Mouse (Mus musculus) embryonic facial prominence, embryonic 11.5 days (tissue): ENCODE measurements around the gene Zc3h18. TPM values are rescaled to one million over a fixed set of nuclear protein-coding genes. Genes with fewer than 3 reads are reported as not detected.
A peak's percentile ranks its signal among the peaks of the same experiment; 100 is the strongest.

Experiments
- ATAC-seq: fragments of 200-750 bp; cut with Nextera tagmentation; replicated peaks from 2 replicates; pipeline ENCODE4 v1.8.0; 2017; ENCODE audit warnings: low read depth; ENCODE audit not compliant: insufficient number of reproducible peaks, low FRiP score, low TSS enrichment
- DNase-seq: peaks from one replicate; pipeline ENCODE4 v3.0.0-alpha.2; 2015; ENCODE audit warnings: low spot score
- H3K27ac ChIP-seq: fragments of 300-500 bp; sonication (generic); replicated peaks from 2 replicates; pipeline ENCODE4 v1.5.1; 2014; ENCODE audit warnings: mild to moderate bottlenecking, low read depth, low read length, control low read depth
- H3K27me3 ChIP-seq: fragments of 300-500 bp; sonication (generic); 2 replicates; pipeline ENCODE4 v1.6.1; 2014; ENCODE audit warnings: mild to moderate bottlenecking, low read length, moderate library complexity, mixed read lengths; ENCODE audit not compliant: control insufficient read depth, insufficient read depth
- H3K36me3 ChIP-seq: fragments of 300-500 bp; sonication (generic); replicated peaks from 2 replicates; pipeline ENCODE4 v1.6.1; 2014; ENCODE audit warnings: low read depth, mild to moderate bottlenecking, low read length, moderate library complexity, mixed read lengths; ENCODE audit not compliant: control insufficient read depth, insufficient read depth
- H3K4me1 ChIP-seq: fragments of 300-500 bp; sonication (generic); 2 replicates; pipeline ENCODE4 v1.6.1; 2014; ENCODE audit warnings: low read length, mixed read lengths; ENCODE audit not compliant: control insufficient read depth, insufficient read depth
- H3K4me2 ChIP-seq: fragments of 300-500 bp; sonication (generic); 2 replicates; pipeline ENCODE4 v1.6.1; 2014; ENCODE audit warnings: low read depth, mild to moderate bottlenecking, control low read depth, low read length, moderate library complexity
- H3K4me3 ChIP-seq: fragments of 300-500 bp; sonication (generic); 2 replicates; pipeline ENCODE4 v1.5.1; 2014; ENCODE audit warnings: low read depth, low read length, control low read depth
- H3K9ac ChIP-seq: fragments of 300-500 bp; sonication (generic); replicated peaks from 2 replicates; pipeline ENCODE4 v1.6.1; 2014; ENCODE audit warnings: mild to moderate bottlenecking, control low read depth, low read length
- H3K9me3 ChIP-seq: fragments of 300-500 bp; sonication (generic); replicated peaks from 2 replicates; pipeline ENCODE4 v1.6.1; 2016; ENCODE audit warnings: mild to moderate bottlenecking, low read length, inconsistent platforms, mixed read lengths; ENCODE audit not compliant: control insufficient read depth
- WGBS: fragments of 180-500 bp; shearing (Covaris S2); extraction: QIAGEN DNeasy Blood & Tissue Kit; methylation state at CpG from one replicate; pipeline ENCODE4 v1.1.7; 2014; 5-methylcytosine and 5-hydroxymethylcytosine counted together
- polyA plus RNA-seq: library from polyadenylated mRNA; unstranded; fragments of >200 nt; fragmentation: Nextera tagmentation; extraction: Ambion mirVana; gene quantifications from 2 replicates; pipeline ENCODE4 v1.2.1, GENCODE M21; 2014

Zc3h18 gene
- polyA plus RNA-seq, 1 experiment from 2014 or later = 40.1 TPM

DNA sequence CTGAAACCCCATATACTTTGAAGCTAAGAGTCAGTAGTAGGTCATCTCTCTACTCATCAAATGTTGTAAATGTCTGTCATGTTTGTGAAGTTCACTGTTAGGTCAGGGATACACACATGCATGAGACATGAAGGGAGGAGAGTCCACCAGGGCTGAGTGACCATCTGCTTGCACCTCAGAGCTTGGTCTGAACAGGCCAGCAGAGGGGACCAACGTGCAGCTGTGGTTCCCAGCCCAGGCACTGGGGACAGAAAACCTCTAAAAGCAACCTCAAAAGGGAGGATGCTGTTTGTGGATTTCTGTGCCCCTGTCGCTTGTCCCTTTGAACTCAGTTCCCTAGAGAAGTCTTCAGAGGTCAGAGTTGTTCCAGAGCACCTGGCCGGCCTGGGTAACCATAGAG is 68.8 kb downstream of the Zc3h18 start:
- no peak for DNase-seq
- no peaks in the 10 kb centered on the region for H3K36me3 ChIP-seq
- H3K4me2 ChIP-seq = no peak overlapping the region
- no peaks in the 10 kb centered on the region for H3K27me3 ChIP-seq
- H3K9ac ChIP-seq = no peak overlapping the region
- no peak overlapping the region for H3K27ac ChIP-seq
- ATAC-seq = no peak
- H3K9me3 ChIP-seq = no peaks in the 10 kb centered on the region
- WGBS = 74% methylated on average over 3 of the region's 3 CpGs
- H3K4me3 ChIP-seq = no peak overlapping the region
- no peaks in the 10 kb centered on the region for H3K4me1 ChIP-seq

- no peak for DNase-seq
- no peak for ATAC-seq
- Histone ChIP-seq H3K27me3 (no peaks in the 10 kb centered on the region), H3K4me2 (no peak overlapping the region), H3K4me3 (no peak overlapping the region), H3K9me3 (no peaks in the 10 kb centered on the region), H3K4me1 (no peaks in the 10 kb centered on the region), H3K9ac (no peak overlapping the region), H3K27ac (no peak overlapping the region), H3K36me3 (no peaks in the 10 kb centered on the region)
- WGBS = 79% methylated on average over 7 of the region's 7 CpGs
Measured at GRCm38 (mm10) chr8:122451161-122451703, 74.8 kb downstream of the Zc3h18 start.

DNA sequence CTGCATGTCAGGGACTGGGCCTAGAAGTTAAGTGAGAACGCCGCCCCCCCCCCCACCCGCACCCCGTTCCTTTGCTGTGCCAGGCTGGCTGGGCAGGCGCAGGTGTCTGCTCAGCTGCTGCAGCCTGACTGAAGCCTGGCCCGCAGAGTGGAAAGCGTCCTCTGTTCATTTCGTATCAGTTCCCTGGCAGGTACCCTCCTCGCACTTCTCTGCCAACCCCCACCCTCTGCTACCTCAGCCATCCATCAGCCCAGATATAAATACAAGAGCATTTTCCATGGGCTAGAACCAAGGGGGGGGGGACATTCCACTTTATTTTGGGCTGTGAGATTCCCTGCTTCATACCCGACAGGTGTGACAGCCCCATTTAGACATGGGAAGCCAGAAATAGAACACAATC is 75.7 kb downstream of the Zc3h18 start:
- Histone ChIP-seq H3K4me1 (no peaks in the 10 kb centered on the region), H3K9me3 (no peaks in the 10 kb centered on the region), H3K27ac (no peak overlapping the region), H3K27me3 (no peaks in the 10 kb centered on the region), H3K36me3 (no peaks in the 10 kb centered on the region), H3K4me3 (no peak overlapping the region), H3K9ac (no peak overlapping the region), H3K4me2 (no peak overlapping the region)
- 82% methylated on average over 10 of the region's 10 CpGs for WGBS
- ATAC-seq (no peak), DNase-seq (no peak)

- Histone ChIP-seq H3K4me3 (no peak overlapping the region), H3K4me2 (no peak overlapping the region), H3K27ac (no peak overlapping the region), H3K9me3 (no peaks in the 10 kb centered on the region), H3K27me3 (peaks cover under 1% of the 10 kb centered on the region), H3K9ac (no peak overlapping the region), H3K4me1 (no peaks in the 10 kb centered on the region), H3K36me3 (no peaks in the 10 kb centered on the region)
- 87% methylated on average over 6 of the region's 6 CpGs for WGBS
- ATAC-seq (no peak), DNase-seq (no peak)
Measured at GRCm38 (mm10) chr8:122454409-122454808, 78.0 kb downstream of the Zc3h18 start.

GRCm38 (mm10) chr8:122457171-122457570 is 80.8 kb downstream of the Zc3h18 start:
- Histone ChIP-seq H3K9ac (no peak overlapping the region), H3K4me3 (no peak overlapping the region), H3K27me3 (peaks cover 19% of the 10 kb centered on the region), H3K27ac (no peak overlapping the region), H3K36me3 (no peaks in the 10 kb centered on the region), H3K4me1 (peaks cover 8% of the 10 kb centered on the region), H3K9me3 (no peaks in the 10 kb centered on the region), H3K4me2 (no peak overlapping the region)
- no peak for ATAC-seq
- 75% methylated on average over 11 of the region's 11 CpGs for WGBS
- no peak for DNase-seq

GRCm38 (mm10) chr8:122459218-122459900 is 83.0 kb downstream of the Zc3h18 start:
- H3K4me1 ChIP-seq = peaks cover 8% of the 10 kb centered on the region
- peaks cover 19% of the 10 kb centered on the region for H3K27me3 ChIP-seq
- H3K27ac ChIP-seq = no peak overlapping the region
- H3K36me3 ChIP-seq = no peaks in the 10 kb centered on the region
- no peaks in the 10 kb centered on the region for H3K9me3 ChIP-seq
- H3K4me3 ChIP-seq = no peak overlapping the region
- no peak overlapping the region for H3K9ac ChIP-seq
- peak; percentile 27 for DNase-seq
- no peak for ATAC-seq
- no peak overlapping the region for H3K4me2 ChIP-seq
- 56% methylated on average over 6 of the region's 6 CpGs for WGBS

DNA sequence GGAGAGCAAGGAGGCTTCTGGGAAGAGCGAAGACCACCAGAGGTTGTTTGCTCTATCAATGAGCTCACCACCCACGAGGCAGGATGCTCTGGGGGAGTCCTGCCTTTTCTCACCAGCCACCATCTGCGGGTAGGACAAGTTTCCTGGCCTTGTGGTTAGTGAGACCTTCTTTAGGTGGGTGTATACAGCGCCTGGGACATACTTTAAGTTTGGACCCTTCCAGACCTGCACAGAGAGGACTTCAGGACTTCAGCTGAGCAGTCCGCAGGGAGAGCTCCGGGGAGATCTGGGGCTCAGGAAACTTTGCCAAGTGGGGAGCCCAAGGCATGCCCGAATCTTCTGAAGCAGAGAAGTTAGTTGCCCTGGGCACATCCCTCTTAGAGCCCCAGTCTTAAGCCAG is 83.6 kb downstream of the Zc3h18 start:
- ATAC-seq = no peak
- peaks cover 19% of the 10 kb centered on the region for H3K27me3 ChIP-seq
- no peaks in the 10 kb centered on the region for H3K9me3 ChIP-seq
- H3K4me1 ChIP-seq = peaks cover 8% of the 10 kb centered on the region
- no peak overlapping the region for H3K9ac ChIP-seq
- H3K4me3 ChIP-seq = peak overlapping the region; percentile 26
- H3K27ac ChIP-seq = no peak overlapping the region
- WGBS = 21% methylated on average over 7 of the region's 7 CpGs
- no peak for DNase-seq
- H3K36me3 ChIP-seq = no peaks in the 10 kb centered on the region
- H3K4me2 ChIP-seq = no peak overlapping the region; the same call in 1 of the 2 replicates
